Mouse (Mus musculus): ENCODE results near the gene Rhob.

DNA sequence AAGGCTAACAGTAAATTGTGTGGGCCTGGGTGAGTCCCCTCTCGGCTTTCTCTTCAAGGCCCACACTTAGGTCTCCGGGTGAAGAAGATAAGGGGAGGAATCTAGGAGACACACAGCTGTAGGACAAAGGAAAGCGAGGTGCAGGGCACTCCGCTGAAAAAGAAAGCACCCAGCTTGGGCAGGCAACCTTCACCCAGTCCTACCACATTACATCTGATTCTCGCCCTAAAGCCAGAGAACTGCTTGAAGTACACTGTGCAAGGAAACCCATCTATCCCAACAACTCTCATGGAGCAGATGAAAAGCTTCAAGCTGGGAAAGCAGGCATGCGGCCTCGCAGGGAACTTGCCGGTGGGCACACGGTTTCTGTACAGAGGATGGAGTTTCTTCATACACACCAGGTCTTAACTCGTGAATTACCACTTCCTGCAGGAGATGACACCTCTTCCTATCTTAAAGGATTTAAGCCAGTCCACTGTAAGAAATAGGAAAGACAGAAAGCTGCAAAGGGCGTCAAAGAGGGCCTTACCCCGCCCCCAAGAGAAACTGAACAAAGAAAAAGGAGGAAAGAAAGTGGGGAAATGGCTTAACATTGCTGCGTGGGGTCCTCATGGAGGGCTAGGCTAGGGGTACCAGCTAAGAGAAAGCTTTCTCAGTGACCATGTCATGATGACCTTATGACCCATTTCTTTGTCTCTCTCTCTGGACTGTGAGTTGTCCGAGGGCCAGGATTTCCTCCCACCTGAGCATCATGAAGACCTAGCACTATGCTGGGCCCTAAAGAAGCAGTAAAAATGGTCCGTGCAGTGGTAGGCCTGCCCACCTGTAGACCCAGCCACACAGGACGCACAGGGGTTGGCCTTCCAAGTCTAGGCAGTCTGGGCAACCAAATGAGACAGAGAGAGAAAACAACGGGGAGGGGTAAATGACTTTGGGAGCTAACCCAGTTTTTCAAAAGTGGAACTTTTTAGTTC lies 1.1 kb upstream of the Rhob start:
- TF ChIP-seq POLR2A (IDR thresholded peaks at IDR 0.05; ENCODE audit: borderline replicate concordance, insufficient read depth, low read length) (no peak), CTCF (IDR thresholded peaks at IDR 0.05; ENCODE audit: borderline replicate concordance, insufficient read depth, low read depth, low read length) (no peak)

Measured in cerebellum, adult 2 months (tissue).